Mouse (Mus musculus): Measurements from ENCODE around the gene H2-DMb1. TPM values are rescaled to one million over a fixed set of nuclear protein-coding genes. Genes with fewer than 3 reads are reported as not detected.

H2-DMb1 gene
- polyA plus RNA-seq, 1 experiment from 2014 or later: 0.15 TPM

DNA sequence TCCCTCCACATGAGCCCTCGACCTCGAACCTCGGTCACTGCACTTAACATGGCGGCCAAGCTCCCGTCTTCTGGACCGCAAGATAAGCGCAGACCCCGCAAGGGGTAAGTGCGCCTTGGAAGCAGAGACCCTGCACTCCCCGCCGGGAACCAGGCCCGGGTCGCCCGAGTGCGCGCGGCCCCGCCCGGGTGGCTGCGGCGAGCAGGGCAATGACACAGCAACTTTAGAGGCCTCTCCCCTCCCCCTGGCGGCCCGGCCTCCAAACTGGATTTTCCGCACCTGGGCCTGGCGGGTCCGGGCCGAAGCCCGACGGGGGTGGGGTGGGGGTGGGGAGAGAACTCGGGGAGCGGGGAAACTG, 32.1 kb upstream of the H2-DMb1 start:
- ATAC-seq (replicated peaks; ENCODE audit: low FRiP score) (peak; percentile 9), DNase-seq (ENCODE audit: low spot score) (peak; percentile 93)
- peak overlapping the region; percentile 95 for H3K4me2 ChIP-seq (ENCODE audit: low read depth, low read length, severe bottlenecking)
- peak overlapping the region; percentile 100 for H3K4me3 ChIP-seq (ENCODE audit: low read depth, low read length)
- peaks cover 9% of the 10 kb centered on the region for H3K36me3 ChIP-seq (ENCODE audit: control insufficient read depth, insufficient read depth, low read length)
- H3K4me1 ChIP-seq (replicated peaks; ENCODE audit: control insufficient read depth, insufficient read depth, low read length): peaks cover 16% of the 10 kb centered on the region; the same call in 1 of the 2 replicates
- H3K9ac ChIP-seq (ENCODE audit: low read length): peak overlapping the region; percentile 100
- no peaks in the 10 kb centered on the region for H3K27me3 ChIP-seq (ENCODE audit: control insufficient read depth, insufficient read depth, low read length)
- WGBS: under 1% methylated on average over 25 of the region's 31 CpGs
- no peaks in the 10 kb centered on the region for H3K9me3 ChIP-seq (ENCODE audit: control insufficient read depth, low read length)
- peak overlapping the region; percentile 100 for H3K27ac ChIP-seq (ENCODE audit: low read depth, low read length)

DNA sequence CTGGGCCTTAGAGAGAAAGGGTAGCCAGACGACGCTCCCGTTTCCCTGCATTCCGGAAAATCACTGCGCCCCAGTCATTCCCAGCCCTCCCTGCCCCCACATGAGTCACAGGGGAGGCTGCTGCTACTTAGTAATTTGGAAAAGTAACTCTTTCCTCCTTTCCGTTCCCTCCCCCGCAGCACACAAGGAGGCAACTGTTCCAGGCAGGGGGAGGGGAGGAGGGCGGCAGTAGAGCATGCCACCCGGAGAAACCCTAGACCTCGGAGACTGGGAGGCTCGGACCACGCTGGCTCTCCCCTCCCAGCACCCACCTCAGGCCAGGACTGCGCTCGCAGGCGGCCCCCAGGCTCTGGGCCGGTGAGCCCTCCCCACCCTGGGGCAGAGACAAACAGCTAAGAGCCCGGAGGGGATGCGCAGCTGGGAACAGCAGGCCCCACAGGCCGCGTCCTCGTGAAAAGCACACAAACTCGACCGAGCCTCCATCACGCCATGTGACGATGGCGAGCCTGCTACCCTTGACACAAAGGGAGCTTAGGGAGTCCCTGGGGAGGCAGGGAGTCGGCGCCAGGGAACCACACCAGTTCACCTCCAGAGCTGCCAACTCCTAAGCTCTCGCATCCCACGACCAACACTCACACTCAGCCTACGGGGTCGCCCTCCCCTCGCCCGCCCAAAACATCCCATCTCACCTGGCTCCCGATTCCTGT, 31.5 kb upstream of the H2-DMb1 start:
- ATAC-seq (replicated peaks; ENCODE audit: low FRiP score) (peak; percentile 26), DNase-seq (ENCODE audit: low spot score) (peak; percentile 90)
- H3K9ac ChIP-seq (ENCODE audit: low read length): peak overlapping the region; percentile 100
- no peaks in the 10 kb centered on the region for H3K27me3 ChIP-seq (ENCODE audit: control insufficient read depth, insufficient read depth, low read length)
- peak overlapping the region; percentile 100 for H3K4me3 ChIP-seq (ENCODE audit: low read depth, low read length)
- peaks cover 15% of the 10 kb centered on the region; the same call in 1 of the 2 replicates for H3K4me1 ChIP-seq (replicated peaks; ENCODE audit: control insufficient read depth, insufficient read depth, low read length)
- no peaks in the 10 kb centered on the region for H3K9me3 ChIP-seq (ENCODE audit: control insufficient read depth, low read length)
- WGBS: under 1% methylated on average over 30 of the region's 35 CpGs
- H3K36me3 ChIP-seq (ENCODE audit: control insufficient read depth, insufficient read depth, low read length): peaks cover 6% of the 10 kb centered on the region
- peak overlapping the region; percentile 95 for H3K4me2 ChIP-seq (ENCODE audit: low read depth, low read length, severe bottlenecking)
- H3K27ac ChIP-seq (ENCODE audit: low read depth, low read length): peak overlapping the region; percentile 100

DNA sequence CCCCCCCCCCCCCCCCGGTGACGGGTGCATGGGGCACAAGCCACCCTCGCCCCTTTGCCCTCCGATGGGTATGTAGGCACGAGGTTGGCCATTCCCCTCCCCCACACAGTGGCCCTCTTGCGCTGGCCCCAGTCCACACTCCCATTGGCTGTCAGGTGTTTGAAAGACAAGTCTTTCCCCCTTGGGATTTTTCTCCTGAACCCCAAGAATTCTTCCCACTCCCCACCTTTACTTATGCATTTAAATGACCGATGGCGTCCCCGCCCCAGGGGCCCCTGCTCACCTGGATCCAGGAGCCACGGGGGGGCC, 31.0 kb upstream of the H2-DMb1 start:
- H3K27ac ChIP-seq (ENCODE audit: low read depth, low read length): peak overlapping the region; percentile 100
- peak; percentile 12; the same call in 1 of the 2 replicates for ATAC-seq (replicated peaks; ENCODE audit: low FRiP score)
- H3K4me1 ChIP-seq (replicated peaks; ENCODE audit: control insufficient read depth, insufficient read depth, low read length): peaks cover 10% of the 10 kb centered on the region; the same call in 1 of the 2 replicates
- H3K27me3 ChIP-seq (ENCODE audit: control insufficient read depth, insufficient read depth, low read length): no peaks in the 10 kb centered on the region
- peak overlapping the region; percentile 100 for H3K4me3 ChIP-seq (ENCODE audit: low read depth, low read length)
- DNase-seq (ENCODE audit: low spot score): no peak
- peak overlapping the region; percentile 100 for H3K9ac ChIP-seq (ENCODE audit: low read length)
- H3K4me2 ChIP-seq (ENCODE audit: low read depth, low read length, severe bottlenecking): peak overlapping the region; percentile 95
- H3K36me3 ChIP-seq (ENCODE audit: control insufficient read depth, insufficient read depth, low read length): peaks cover under 1% of the 10 kb centered on the region
- 2% methylated on average over 8 of the region's 10 CpGs for WGBS
- H3K9me3 ChIP-seq (ENCODE audit: control insufficient read depth, low read length): no peaks in the 10 kb centered on the region

DNA sequence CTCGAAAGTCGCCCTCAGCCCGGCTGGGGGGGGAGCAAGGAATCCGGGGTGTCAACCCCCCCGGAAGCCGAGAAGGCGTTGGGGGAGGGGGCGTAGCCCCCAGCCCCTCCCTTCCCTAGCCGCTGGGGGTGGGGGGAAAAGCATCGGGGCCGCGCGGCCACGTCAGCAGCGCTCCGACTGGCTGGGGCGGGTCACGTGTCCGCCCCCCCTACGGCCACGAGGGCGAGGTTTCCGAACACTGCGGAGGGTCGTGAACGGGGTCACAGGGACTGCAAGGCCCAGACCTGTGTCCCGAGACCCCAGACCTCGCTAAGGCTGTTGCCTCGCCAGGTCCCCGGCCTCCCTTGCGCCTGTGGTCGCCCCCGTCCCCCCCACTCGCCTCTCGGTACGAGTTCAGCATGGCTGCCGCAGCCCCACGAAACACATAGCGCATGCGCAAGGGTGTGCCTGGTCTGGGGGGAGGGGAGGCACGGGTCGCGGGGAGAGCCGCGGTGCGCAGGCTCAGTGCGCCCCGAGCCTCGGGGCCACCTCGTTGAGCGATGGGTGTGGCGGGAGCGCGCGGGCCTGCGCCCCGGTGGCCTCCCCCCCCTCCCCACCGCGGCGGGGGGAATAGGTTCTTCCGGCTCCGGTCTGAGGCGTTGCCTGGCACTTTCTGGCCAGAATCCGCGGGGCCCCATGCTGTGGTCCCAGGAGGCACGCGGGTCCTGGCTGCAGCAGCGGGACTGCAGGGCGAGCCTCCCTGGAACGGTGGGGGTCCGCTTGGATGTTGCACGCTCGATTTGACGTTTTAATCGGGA, 30.5 kb upstream of the H2-DMb1 start, which contains the start of gene Brd2:
Brd2 (minus strand) TSS at position 447 of the 797 bp plus-strand sequence.
- Histone ChIP-seq H3K4me1 (replicated peaks; ENCODE audit: control insufficient read depth, insufficient read depth, low read length) (peaks cover 6% of the 10 kb centered on the region; the same call in 1 of the 2 replicates), H3K27ac (ENCODE audit: low read depth, low read length) (peak within 1 kb of the TSS; percentile 100), H3K27me3 (ENCODE audit: control insufficient read depth, insufficient read depth, low read length) (no peaks in the 10 kb centered on the region), H3K4me2 (ENCODE audit: low read depth, low read length, severe bottlenecking) (peak within 1 kb of the TSS; percentile 95), H3K9ac (ENCODE audit: low read length) (peak within 1 kb of the TSS; percentile 100), H3K4me3 (ENCODE audit: low read depth, low read length) (peak within 1 kb of the TSS; percentile 100), H3K36me3 (ENCODE audit: control insufficient read depth, insufficient read depth, low read length) (no peaks in the 10 kb centered on the region; the same call in 1 of the 2 replicates), H3K9me3 (ENCODE audit: control insufficient read depth, low read length) (no peaks in the 10 kb centered on the region)
- DNase-seq (ENCODE audit: low spot score) (peak; percentile 99), ATAC-seq (replicated peaks; ENCODE audit: low FRiP score) (peak; percentile 58)
- WGBS: under 1% methylated on average over 62 of the region's 75 CpGs

DNA sequence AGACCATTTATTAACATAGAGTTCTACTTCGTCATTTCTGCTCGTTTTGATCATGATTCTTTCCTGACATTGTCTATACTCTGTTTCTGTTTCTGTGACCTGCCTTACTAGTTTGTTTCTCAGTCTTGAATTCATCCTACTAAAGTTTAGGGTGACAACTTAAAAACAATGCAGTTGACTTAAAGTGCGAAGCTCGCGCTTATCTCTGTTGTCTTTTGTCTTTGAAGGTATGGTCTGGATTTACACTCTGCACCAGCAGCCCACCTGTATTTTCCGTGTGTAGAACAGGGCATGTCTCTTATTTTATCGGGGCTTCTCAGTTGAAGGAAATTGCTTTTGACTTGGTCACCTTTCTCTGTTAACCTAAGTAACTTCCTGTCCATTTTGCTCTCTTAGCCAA, 29.8 kb upstream of the H2-DMb1 start:
- Histone ChIP-seq H3K9ac (ENCODE audit: low read length) (peak overlapping the region; percentile 100), H3K27me3 (ENCODE audit: control insufficient read depth, insufficient read depth, low read length) (no peaks in the 10 kb centered on the region), H3K4me2 (ENCODE audit: low read depth, low read length, severe bottlenecking) (peak overlapping the region; percentile 95), H3K4me1 (replicated peaks; ENCODE audit: control insufficient read depth, insufficient read depth, low read length) (peaks cover 6% of the 10 kb centered on the region; the same call in 1 of the 2 replicates), H3K9me3 (ENCODE audit: control insufficient read depth, low read length) (no peaks in the 10 kb centered on the region), H3K36me3 (ENCODE audit: control insufficient read depth, insufficient read depth, low read length) (no peaks in the 10 kb centered on the region; the same call in 1 of the 2 replicates), H3K27ac (ENCODE audit: low read depth, low read length) (peak overlapping the region; percentile 100), H3K4me3 (ENCODE audit: low read depth, low read length) (peak overlapping the region; percentile 100)
- ATAC-seq (replicated peaks; ENCODE audit: low FRiP score) (no peak), DNase-seq (ENCODE audit: low spot score) (no peak)
- 3% methylated on average over 7 of the region's 7 CpGs for WGBS

DNA sequence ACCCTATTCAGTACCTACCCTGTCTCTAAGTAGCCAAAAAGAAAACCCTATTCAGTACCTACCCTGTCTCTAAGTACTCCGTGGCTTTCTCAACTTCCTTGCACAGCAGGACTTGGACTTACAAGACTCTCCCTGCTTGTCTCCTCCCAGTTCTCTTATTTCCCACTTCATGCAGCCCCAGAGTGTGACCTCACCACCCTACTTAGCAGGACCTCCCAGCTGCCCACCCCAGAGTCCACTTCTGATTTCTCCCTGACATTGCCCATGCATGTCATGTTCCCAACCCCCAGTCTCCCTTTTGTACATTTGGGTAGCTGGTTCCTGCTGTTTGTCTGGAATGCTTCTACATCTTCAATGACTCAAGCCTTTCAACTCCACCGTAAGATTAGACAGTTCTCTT, 29.4 kb upstream of the H2-DMb1 start:
- WGBS: 10% methylated on average over 2 of the region's 2 CpGs
- peaks cover 6% of the 10 kb centered on the region; the same call in 1 of the 2 replicates for H3K4me1 ChIP-seq (replicated peaks; ENCODE audit: control insufficient read depth, insufficient read depth, low read length)

DNA sequence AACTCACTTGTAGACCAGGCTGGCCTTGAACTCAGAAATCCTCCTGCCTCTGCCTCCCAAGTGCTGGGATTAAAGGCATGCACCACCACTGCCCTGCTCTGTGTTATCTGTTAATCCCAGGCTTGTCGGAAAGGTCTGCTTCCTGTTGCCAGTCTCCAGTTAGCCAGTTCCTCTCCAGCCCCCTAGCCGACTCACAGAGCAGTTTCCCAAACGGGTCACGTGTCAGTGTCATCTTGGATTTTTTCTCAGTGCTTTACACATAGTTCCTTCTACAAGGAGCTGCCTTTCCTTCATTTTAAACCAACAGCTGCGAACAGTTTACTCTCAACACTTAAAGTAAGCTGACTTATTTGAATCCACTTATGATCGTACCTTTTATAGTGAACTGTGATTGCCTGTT, 28.2 kb upstream of the H2-DMb1 start:
- Histone ChIP-seq H3K4me3 (ENCODE audit: low read depth, low read length) (no peak overlapping the region), H3K9me3 (ENCODE audit: control insufficient read depth, low read length) (no peaks in the 10 kb centered on the region), H3K27ac (ENCODE audit: low read depth, low read length) (no peak overlapping the region), H3K36me3 (ENCODE audit: control insufficient read depth, insufficient read depth, low read length) (no peaks in the 10 kb centered on the region; the same call in 1 of the 2 replicates), H3K27me3 (ENCODE audit: control insufficient read depth, insufficient read depth, low read length) (0 out of 2 replicates have a peak, but pooled peaks cover 2% of the 10 kb centered on the region), H3K4me2 (ENCODE audit: low read depth, low read length, severe bottlenecking) (no peak overlapping the region), H3K4me1 (replicated peaks; ENCODE audit: control insufficient read depth, insufficient read depth, low read length) (peaks cover 11% of the 10 kb centered on the region), H3K9ac (ENCODE audit: low read length) (no peak overlapping the region)
- no peak for ATAC-seq (replicated peaks; ENCODE audit: low FRiP score)
- DNase-seq (ENCODE audit: low spot score): no peak
- 89% methylated on average over 6 of the region's 6 CpGs for WGBS

More for the DNA sequence above, 29.4 kb upstream of the H2-DMb1 start:
- peak overlapping the region; percentile 100 for H3K9ac ChIP-seq (ENCODE audit: low read length)
- DNase-seq (ENCODE audit: low spot score): no peak
- H3K4me3 ChIP-seq (ENCODE audit: low read depth, low read length): peak overlapping the region; percentile 100
- no peaks in the 10 kb centered on the region for H3K27me3 ChIP-seq (ENCODE audit: control insufficient read depth, insufficient read depth, low read length)
- no peaks in the 10 kb centered on the region; the same call in 1 of the 2 replicates for H3K36me3 ChIP-seq (ENCODE audit: control insufficient read depth, insufficient read depth, low read length)
- no peaks in the 10 kb centered on the region for H3K9me3 ChIP-seq (ENCODE audit: control insufficient read depth, low read length)
- H3K27ac ChIP-seq (ENCODE audit: low read depth, low read length): peak overlapping the region; percentile 100
- peak overlapping the region; percentile 95 for H3K4me2 ChIP-seq (ENCODE audit: low read depth, low read length, severe bottlenecking)
- no peak for ATAC-seq (replicated peaks; ENCODE audit: low FRiP score)

DNA sequence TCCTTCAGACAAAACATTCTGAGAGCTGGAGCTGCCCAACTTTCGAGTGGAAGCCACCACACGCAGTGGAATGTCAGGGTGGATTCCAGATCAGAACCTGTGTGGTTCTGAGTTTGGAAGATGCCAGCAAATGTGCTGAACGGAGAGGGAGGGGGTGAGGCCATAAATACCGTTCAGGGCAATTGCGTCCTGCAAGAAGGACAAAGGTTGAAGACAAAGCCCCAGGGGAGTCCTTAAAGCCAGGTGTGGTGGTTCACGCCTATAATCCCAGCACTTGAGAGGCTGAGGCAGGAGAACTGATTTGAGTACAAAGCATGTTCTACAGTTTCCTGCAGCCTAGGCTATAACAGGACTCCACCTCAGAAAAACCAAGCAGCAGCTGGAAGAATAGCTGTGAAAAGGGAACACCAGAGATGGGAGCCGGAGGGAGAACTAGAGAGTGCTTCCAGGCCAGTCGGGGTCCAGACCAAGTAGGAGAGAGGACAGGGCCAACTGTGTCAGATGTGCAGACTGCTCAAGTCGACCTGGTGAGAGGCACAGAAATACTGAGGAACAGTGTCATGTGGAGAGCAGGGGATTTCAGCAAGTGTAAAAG, 25.9 kb upstream of the H2-DMb1 start:
- H3K27ac ChIP-seq (ENCODE audit: low read depth, low read length): 0 out of 2 replicates have a peak overlapping the region, but pooled peaks have one; percentile 3
- H3K27me3 ChIP-seq (ENCODE audit: control insufficient read depth, insufficient read depth, low read length): 0 out of 2 replicates have a peak, but pooled peaks cover 2% of the 10 kb centered on the region
- H3K4me2 ChIP-seq (ENCODE audit: low read depth, low read length, severe bottlenecking): no peak overlapping the region
- no peak overlapping the region for H3K9ac ChIP-seq (ENCODE audit: low read length)
- peaks cover 11% of the 10 kb centered on the region for H3K4me1 ChIP-seq (replicated peaks; ENCODE audit: control insufficient read depth, insufficient read depth, low read length)
- H3K4me3 ChIP-seq (ENCODE audit: low read depth, low read length): no peak overlapping the region
- ATAC-seq (replicated peaks; ENCODE audit: low FRiP score) (no peak), DNase-seq (ENCODE audit: low spot score) (no peak)
- 64% methylated on average over 9 of the region's 9 CpGs for WGBS
- H3K9me3 ChIP-seq (ENCODE audit: control insufficient read depth, low read length): no peaks in the 10 kb centered on the region
- no peaks in the 10 kb centered on the region; the same call in 1 of the 2 replicates for H3K36me3 ChIP-seq (ENCODE audit: control insufficient read depth, insufficient read depth, low read length)
